Mouse (Mus musculus): ENCODE measurements around the gene Edem3.

GRCm38 (mm10) chr1:151786406-151786805, 31.2 kb downstream of the Edem3 start:
- no peak for TF ChIP-seq CTCF (IDR thresholded peaks at IDR 0.05; ENCODE audit: extremely low read depth, insufficient read length, insufficient replicate concordance, low read depth, low read length)
- TF ChIP-seq POLR2A (IDR thresholded peaks at IDR 0.05; ENCODE audit: low read depth, low read length): no peak

Data from small intestine, adult 2 months (tissue).